Mouse (Mus musculus): ENCODE data around the gene Arhgef7. TPM values are rescaled to one million over a fixed set of nuclear protein-coding genes. Genes with fewer than 3 reads are reported as not detected.

Gene Arhgef7
- total RNA-seq, 2 experiments from 2014 or later: 28.2 to 52.1 TPM

Other genes starting within 250 kb of the Arhgef7 start
- gene Rab20, start 249.0 kb upstream of the Arhgef7 start, total RNA-seq (2014; fragmentation: Nextera tagmentation): 0.35 TPM in 1 of 2 replicates, not detected in the other
- gene Rab20, start 249.0 kb upstream of the Arhgef7 start, total RNA-seq (2017): not detected in 2 replicates
- gene Naxd, start 230.2 kb upstream of the Arhgef7 start, total RNA-seq (2014; fragmentation: Nextera tagmentation): 27.5 and 63.2 TPM in 2 replicates
- gene Naxd, start 230.2 kb upstream of the Arhgef7 start, total RNA-seq (2017): 35.5 and 46.5 TPM in 2 replicates
- gene Cars2, start 176.9 kb upstream of the Arhgef7 start, total RNA-seq (2014; fragmentation: Nextera tagmentation): 41.0 and 77.9 TPM in 2 replicates
- 38.7 and 41.7 TPM in 2 replicates for gene Cars2, start 176.9 kb upstream of the Arhgef7 start, total RNA-seq (2017)
- 27.3 and 32.6 TPM in 2 replicates for gene Ing1, start 172.2 kb upstream of the Arhgef7 start, total RNA-seq (2014; fragmentation: Nextera tagmentation)
- gene Ing1, start 172.2 kb upstream of the Arhgef7 start, total RNA-seq (2017): 48.1 and 71.3 TPM in 2 replicates
- 69.7 and 75.0 TPM in 2 replicates for gene Ankrd10, start 92.0 kb upstream of the Arhgef7 start, total RNA-seq (2014; fragmentation: Nextera tagmentation)
- 43.0 and 66.4 TPM in 2 replicates for gene Ankrd10, start 92.0 kb upstream of the Arhgef7 start, total RNA-seq (2017)
- not detected in 2 replicates for gene 1700016D06Rik, start 26.7 kb upstream of the Arhgef7 start, total RNA-seq (2014; fragmentation: Nextera tagmentation)
- not detected in 2 replicates for gene 1700016D06Rik, start 26.7 kb upstream of the Arhgef7 start, total RNA-seq (2017)
- not detected in 2 replicates for gene Tex29, start 112.8 kb downstream of the Arhgef7 start, total RNA-seq (2014; fragmentation: Nextera tagmentation)
- not detected in 2 replicates for gene Tex29, start 112.8 kb downstream of the Arhgef7 start, total RNA-seq (2017)